Mouse (Mus musculus) bone marrow, adult 2 months (tissue): ENCODE results near the gene Tank.

Experiments used
- CTCF ChIP-seq: fragments of 200-500 bp; IDR thresholded peaks from 2 replicates; pipeline ENCODE4 v1.5.1; 2011; ENCODE audit warnings: low read length, control low read depth; ENCODE audit not compliant: control insufficient read depth, insufficient read depth
- POLR2A ChIP-seq: fragments of 200-500 bp; IDR thresholded peaks from 2 replicates; pipeline ENCODE4 v1.6.1; 2011; ENCODE audit warnings: low read depth, mild to moderate bottlenecking, control low read depth, low read length, borderline replicate concordance; ENCODE audit not compliant: control insufficient read depth

DNA sequence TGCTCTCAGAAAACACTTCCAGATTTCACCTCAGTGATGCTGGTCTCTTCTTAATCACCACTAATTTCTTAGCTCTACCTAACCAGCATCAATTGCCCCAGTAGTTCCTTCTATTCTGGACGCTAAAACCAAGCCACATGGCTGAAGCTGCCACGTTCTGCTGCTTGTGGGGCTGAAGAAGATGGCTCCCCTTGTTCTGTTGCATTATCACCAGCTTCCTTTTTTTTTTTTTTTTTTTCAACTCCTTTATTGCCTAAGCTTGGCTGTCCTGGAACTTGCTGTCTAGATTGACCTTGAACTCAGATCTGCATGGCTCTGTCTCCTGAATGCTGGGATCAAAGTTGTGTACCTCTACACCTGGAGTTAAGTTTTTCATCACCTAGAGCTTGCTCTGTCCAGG is 41.5 kb upstream of the Tank start:
- TF ChIP-seq CTCF (no peak), POLR2A (no peak)
